Mouse (Mus musculus) forebrain, postnatal 0 days (tissue): ENCODE results near the gene Tmem45a2. TPM values are rescaled to one million over a fixed set of nuclear protein-coding genes. Genes with fewer than 3 reads are reported as not detected.

Experiments used
- ATAC-seq: fragments of 200-750 bp; cut with Nextera tagmentation; 2 replicates; pipeline ENCODE4 v1.8.0; 2017; ENCODE audit warnings: mild to moderate bottlenecking, moderate library complexity
- DNase-seq: peaks from one replicate; pipeline ENCODE4 v3.0.0-alpha.2; 2015
- H3K27ac ChIP-seq: fragments of 300-500 bp; sonication (generic); 2 replicates; pipeline ENCODE4 v1.5.1; 2014; ENCODE audit warnings: low read depth, mild to moderate bottlenecking, antibody characterized with exemption, low read length, moderate library complexity, mixed read lengths
- H3K27me3 ChIP-seq: fragments of 300-500 bp; sonication (generic); 2 replicates; pipeline ENCODE4 v1.6.1; 2014; ENCODE audit warnings: mild to moderate bottlenecking, low read length, mixed read lengths; ENCODE audit not compliant: insufficient read depth
- H3K36me3 ChIP-seq: fragments of 300-500 bp; sonication (generic); 2 replicates; pipeline ENCODE4 v1.6.1; 2014; ENCODE audit warnings: mild to moderate bottlenecking, moderate library complexity; ENCODE audit not compliant: insufficient read depth
- H3K4me1 ChIP-seq: fragments of 300-500 bp; sonication (generic); 2 replicates; pipeline ENCODE4 v1.6.1; 2014; ENCODE audit warnings: antibody characterized with exemption; ENCODE audit not compliant: insufficient read depth
- H3K4me2 ChIP-seq: fragments of 300-500 bp; sonication (generic); 2 replicates; pipeline ENCODE4 v1.6.1; 2014; ENCODE audit warnings: low read depth, mild to moderate bottlenecking, moderate library complexity
- H3K4me3 ChIP-seq: fragments of 300-500 bp; sonication (generic); 2 replicates; pipeline ENCODE4 v1.5.1; 2014; ENCODE audit warnings: low read depth, low read length, mixed read lengths
- H3K9ac ChIP-seq: fragments of 300-500 bp; sonication (generic); 2 replicates; pipeline ENCODE4 v1.6.1; 2014; ENCODE audit warnings: mild to moderate bottlenecking
- H3K9me3 ChIP-seq: fragments of 300-500 bp; sonication (generic); 2 replicates; pipeline ENCODE4 v1.6.1; 2016; ENCODE audit warnings: low read length
- CTCF ChIP-seq: sonication (generic); IDR thresholded peaks from 2 replicates; pipeline ENCODE4 v1.5.1; 2016; ENCODE audit warnings: antibody characterized with exemption, control low read depth, low read depth
- WGBS: fragments of 180-500 bp; shearing (Covaris S2); extraction: QIAGEN DNeasy Blood & Tissue Kit; methylation state at CpG from one replicate; pipeline ENCODE4 v1.1.7; 2014; 5-methylcytosine and 5-hydroxymethylcytosine counted together
- polyA plus RNA-seq: library from polyadenylated mRNA; unstranded; fragments of >200 nt; fragmentation: Nextera tagmentation; extraction: Ambion mirVana; gene quantifications from 2 replicates; pipeline ENCODE4 v1.2.1, GENCODE M21; 2015
- total RNA-seq: library from RNA; depleted of rRNA; stranded (reverse); fragments of >200 nt; gene quantifications from 2 replicates; pipeline ENCODE4 v1.2.3, GENCODE M21; 2014; rRNA removed

Tmem45a2 gene
- total RNA-seq (0.05 and 0.15 TPM in 2 replicates), polyA plus RNA-seq (0.10 TPM in 1 of 2 replicates, not detected in the other)

GRCm38 (mm10) chr16:57071132-57071639, at the start of gene Tmem45a2:
TSS of gene Tmem45a2 (minus strand) at chr16:57071372.
- Histone ChIP-seq H3K4me2 (no peak within 1 kb of the TSS), H3K27me3 (no peaks in the 10 kb centered on the region), H3K4me1 (no peaks in the 10 kb centered on the region), H3K4me3 (no peak within 1 kb of the TSS), H3K9me3 (no peaks in the 10 kb centered on the region), H3K36me3 (no peaks in the 10 kb centered on the region), H3K9ac (no peak within 1 kb of the TSS), H3K27ac (no peak within 1 kb of the TSS)
- ATAC-seq (no peak), DNase-seq (no peak)
- 94% methylated on average over 5 of the region's 5 CpGs for WGBS
- TF ChIP-seq CTCF: no peak

GRCm38 (mm10) chr16:57117562-57117961, 46.4 kb upstream of the Tmem45a2 start:
- ATAC-seq (no peak), DNase-seq (no peak)
- H3K4me1 ChIP-seq: peaks cover under 1% of the 10 kb centered on the region; the same call in 1 of the 2 replicates
- H3K4me2 ChIP-seq: no peak overlapping the region
- H3K36me3 ChIP-seq: no peaks in the 10 kb centered on the region
- no peak for TF ChIP-seq CTCF
- no peak overlapping the region for H3K9ac ChIP-seq
- 73% methylated on average over 2 of the region's 2 CpGs for WGBS
- no peak overlapping the region for H3K27ac ChIP-seq
- no peaks in the 10 kb centered on the region for H3K9me3 ChIP-seq
- H3K4me3 ChIP-seq: no peak overlapping the region
- H3K27me3 ChIP-seq: peaks cover 3% of the 10 kb centered on the region; the same call in 1 of the 2 replicates

GRCm38 (mm10) chr16:57116066-57116465, 44.9 kb upstream of the Tmem45a2 start:
- no peak overlapping the region for H3K4me2 ChIP-seq
- H3K4me1 ChIP-seq: no peaks in the 10 kb centered on the region
- TF ChIP-seq CTCF: peak; percentile 63
- H3K9me3 ChIP-seq: no peaks in the 10 kb centered on the region
- no peaks in the 10 kb centered on the region for H3K36me3 ChIP-seq
- no peak overlapping the region for H3K4me3 ChIP-seq
- no peak for ATAC-seq
- DNase-seq: peak; percentile 54
- no peak overlapping the region for H3K9ac ChIP-seq
- peaks cover 3% of the 10 kb centered on the region; the same call in 1 of the 2 replicates for H3K27me3 ChIP-seq
- no peak overlapping the region for H3K27ac ChIP-seq

GRCm38 (mm10) chr16:57106185-57106960, 35.2 kb upstream of the Tmem45a2 start:
- Histone ChIP-seq H3K27ac (no peak overlapping the region), H3K9me3 (no peaks in the 10 kb centered on the region), H3K4me1 (no peaks in the 10 kb centered on the region), H3K4me3 (no peak overlapping the region), H3K9ac (no peak overlapping the region), H3K36me3 (no peaks in the 10 kb centered on the region), H3K4me2 (no peak overlapping the region), H3K27me3 (no peaks in the 10 kb centered on the region)
- WGBS: 71% methylated on average over 5 of the region's 5 CpGs
- no peak for DNase-seq
- no peak for ATAC-seq
- no peak for TF ChIP-seq CTCF

- ATAC-seq (no peak), DNase-seq (no peak)
- no peaks in the 10 kb centered on the region for H3K27me3 ChIP-seq
- no peaks in the 10 kb centered on the region for H3K9me3 ChIP-seq
- no peak overlapping the region for H3K4me3 ChIP-seq
- TF ChIP-seq CTCF: no peak
- H3K4me2 ChIP-seq: no peak overlapping the region
- 88% methylated on average over 1 of the region's 1 CpGs for WGBS
- H3K36me3 ChIP-seq: no peaks in the 10 kb centered on the region
- H3K27ac ChIP-seq: no peak overlapping the region
- H3K4me1 ChIP-seq: no peaks in the 10 kb centered on the region
- no peak overlapping the region for H3K9ac ChIP-seq
Measured at GRCm38 (mm10) chr16:57101174-57101573, 30.0 kb upstream of the Tmem45a2 start.

GRCm38 (mm10) chr16:57099572-57100237, 28.5 kb upstream of the Tmem45a2 start:
- no peak for DNase-seq
- no peaks in the 10 kb centered on the region for H3K9me3 ChIP-seq
- ATAC-seq: no peak
- no peak for TF ChIP-seq CTCF
- H3K36me3 ChIP-seq: no peaks in the 10 kb centered on the region
- H3K9ac ChIP-seq: no peak overlapping the region
- WGBS: 81% methylated on average over 5 of the region's 5 CpGs
- no peak overlapping the region for H3K4me3 ChIP-seq
- H3K4me2 ChIP-seq: no peak overlapping the region
- H3K27ac ChIP-seq: no peak overlapping the region
- H3K27me3 ChIP-seq: no peaks in the 10 kb centered on the region
- no peaks in the 10 kb centered on the region for H3K4me1 ChIP-seq
